Mouse (Mus musculus): ENCODE data around the gene Tmprss11g.

DNA sequence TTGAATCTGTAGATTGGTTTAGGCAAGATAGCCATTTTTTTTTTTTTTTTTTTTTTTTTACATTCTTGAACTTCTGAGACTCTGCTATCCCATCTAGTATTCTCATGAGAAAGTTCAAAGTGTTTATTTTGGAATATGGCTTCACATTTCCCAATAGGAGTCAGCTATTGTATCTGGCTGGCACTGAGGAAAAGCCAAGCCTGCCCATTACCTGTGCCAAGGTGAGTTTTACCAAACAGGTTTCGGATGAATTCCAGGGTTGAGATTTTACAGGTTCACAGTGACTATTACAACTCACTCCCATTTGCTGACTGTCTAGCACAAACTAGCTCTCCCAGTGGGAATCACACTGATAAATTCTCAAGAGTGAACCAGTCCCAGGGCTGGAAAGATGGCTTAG lies 36.4 kb downstream of the Tmprss11g start:
- TF ChIP-seq CTCF (IDR thresholded peaks at IDR 0.05) (no peak), POLR2A (IDR thresholded peaks at IDR 0.05; ENCODE audit: insufficient read depth, low read depth, low read length) (no peak)
